Mouse (Mus musculus): ENCODE data around the gene Akr1b10.

DNA sequence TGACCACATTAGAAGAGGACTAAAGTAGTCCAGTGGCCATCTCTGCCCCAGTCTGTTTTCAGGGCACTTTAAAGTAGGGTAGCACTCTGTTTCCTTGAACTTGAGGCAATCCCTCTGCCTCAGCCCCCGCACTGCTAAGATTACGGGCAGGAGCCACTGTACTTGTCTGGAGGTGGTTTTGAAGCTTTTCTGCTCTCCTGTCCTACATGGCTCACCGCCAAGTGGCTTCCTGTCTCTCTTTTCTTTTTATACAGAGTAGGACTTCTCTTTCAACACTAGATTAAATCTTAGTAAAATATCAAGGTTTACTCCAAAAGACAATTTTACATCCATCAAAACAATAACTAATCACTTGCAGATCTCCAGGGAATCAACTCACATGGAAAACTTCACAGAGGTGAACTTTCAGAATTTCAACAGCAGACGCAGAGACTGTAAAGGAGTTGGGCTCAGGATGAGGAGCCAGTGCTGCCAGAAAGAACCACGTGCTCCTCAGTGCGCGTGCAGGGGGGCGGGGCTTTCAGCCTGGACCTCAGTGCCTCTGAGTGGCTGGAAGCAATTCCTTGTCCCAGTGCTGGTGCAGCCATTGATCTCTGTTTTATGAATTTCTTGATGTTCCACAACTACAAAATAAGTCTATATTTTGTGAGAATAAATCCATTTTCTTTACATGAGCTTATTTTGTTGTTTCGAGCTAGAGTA is 57.7 kb downstream of the Akr1b10 start:
- TF ChIP-seq CTCF (IDR thresholded peaks at IDR 0.05) (no peak), EP300 (IDR thresholded peaks at IDR 0.05) (no peak)
